Mouse (Mus musculus): ENCODE data around the gene Arl6ip4.

The Arl6ip4 gene

DNA sequence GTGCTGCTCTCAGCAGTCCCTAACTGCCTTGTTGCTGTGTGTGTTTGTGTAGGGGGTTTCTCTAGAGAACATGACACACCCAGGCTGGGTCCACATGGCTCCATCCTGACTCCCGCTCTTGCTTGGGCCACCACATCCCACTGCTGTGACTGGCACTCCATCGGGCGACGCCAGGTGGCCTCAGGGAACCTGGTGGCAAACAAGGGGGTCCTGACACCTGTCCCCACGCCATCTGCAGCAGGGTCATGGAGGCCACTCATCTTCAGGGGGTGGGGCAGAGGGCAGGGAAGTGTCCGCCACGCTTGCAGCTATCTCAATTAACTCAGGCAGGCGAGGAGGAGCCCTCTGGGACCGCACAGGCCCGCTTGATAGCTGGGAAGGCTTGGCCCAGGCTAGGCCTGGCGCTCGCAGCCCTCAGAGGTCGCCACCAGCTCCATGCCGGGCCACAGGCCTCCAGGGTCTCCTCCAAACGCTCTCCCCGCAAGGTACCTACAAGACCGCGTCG lies 20.8 kb upstream of the Arl6ip4 start:
- DNase-seq = peak in 1 of 2 experiments; percentile 65

DNA sequence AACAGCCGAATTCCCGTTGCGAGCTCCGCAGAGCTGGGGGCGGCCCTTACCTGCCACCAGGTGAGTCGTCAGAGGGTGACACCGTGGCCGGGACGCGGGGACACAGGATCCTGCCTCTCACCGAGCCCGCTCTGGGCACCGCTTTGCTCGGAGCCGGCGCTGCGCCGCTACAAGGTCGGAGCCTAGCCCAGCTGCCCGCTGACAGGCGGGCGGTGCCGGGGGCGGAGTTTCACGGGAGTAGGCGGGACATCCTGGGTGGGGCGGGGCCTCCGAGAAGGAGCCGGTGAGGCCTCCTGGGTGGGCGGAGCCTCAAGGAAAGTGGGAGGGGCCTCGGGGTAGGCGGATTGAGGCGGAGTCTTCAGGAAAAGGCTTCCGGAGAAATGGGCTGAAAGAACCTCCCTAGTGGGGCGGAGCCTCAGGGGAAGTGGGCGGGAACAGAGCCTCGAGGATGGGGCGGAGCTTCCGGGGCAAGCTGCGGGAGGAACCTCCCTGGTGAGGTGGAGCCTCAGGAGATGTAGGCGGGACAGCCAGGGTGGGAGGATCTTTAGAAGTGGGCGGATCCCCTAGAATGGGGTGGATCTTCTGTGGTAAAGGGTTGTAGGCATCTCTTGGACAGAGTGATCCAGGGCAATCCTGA lies 20.2 kb upstream of the Arl6ip4 start, which contains the start of gene Abcb9:
Gene Abcb9 (minus strand): TSS at position 203 of the 637 bp plus-strand sequence.
- DNase-seq = peak; percentile 99 to 100

DNA sequence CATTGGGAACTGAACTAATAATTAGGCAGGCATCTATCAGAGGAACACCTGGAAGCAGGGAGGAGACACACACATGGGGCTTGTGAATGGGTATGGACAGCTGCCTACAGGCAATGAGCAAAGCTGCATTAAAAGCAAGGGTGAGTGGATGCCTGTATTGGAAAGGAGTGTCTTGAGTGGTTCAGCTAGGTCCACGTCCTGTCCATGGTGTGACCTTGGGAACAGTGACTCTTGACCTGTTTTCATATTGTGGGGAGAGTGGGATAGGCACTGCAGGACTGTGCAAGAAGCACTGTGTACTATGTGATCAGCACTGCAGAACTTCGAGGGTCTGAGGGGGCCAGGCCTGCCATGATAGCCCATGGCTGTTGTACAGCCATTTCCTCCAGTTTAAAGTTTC lies 17.0 kb upstream of the Arl6ip4 start:
- no peak for DNase-seq

- DNase-seq = no peak
These were observed 15.5 kb upstream of the Arl6ip4 start for GRCm38 (mm10) chr5:124100128-124101044.

DNA sequence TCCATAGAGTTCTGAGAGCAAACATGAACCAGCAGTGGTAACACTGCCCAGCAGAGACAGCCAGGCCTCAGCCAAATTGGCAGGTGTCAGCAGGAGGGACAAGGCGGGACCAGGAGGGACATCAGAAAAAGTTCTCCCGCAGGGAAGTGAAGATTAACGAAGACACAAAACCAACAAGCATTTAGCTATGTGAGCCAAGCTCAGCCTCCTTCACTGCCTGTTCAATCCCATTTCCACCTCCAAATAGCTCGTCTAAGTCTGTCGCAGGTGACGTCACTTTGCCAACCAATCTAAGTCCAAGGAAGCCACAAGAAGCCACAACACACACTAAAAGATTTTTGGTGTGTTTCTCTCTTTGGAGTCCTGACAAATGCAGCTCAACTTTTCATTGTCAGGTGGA lies 13.6 kb upstream of the Arl6ip4 start:
- no peak for DNase-seq

- no peak for DNase-seq
These were observed 12.9 kb upstream of the Arl6ip4 start for GRCm38 (mm10) chr5:124103020-124103419.

GRCm38 (mm10) chr5:124103552-124103951 lies 12.3 kb upstream of the Arl6ip4 start:
- no peak for DNase-seq

DNA sequence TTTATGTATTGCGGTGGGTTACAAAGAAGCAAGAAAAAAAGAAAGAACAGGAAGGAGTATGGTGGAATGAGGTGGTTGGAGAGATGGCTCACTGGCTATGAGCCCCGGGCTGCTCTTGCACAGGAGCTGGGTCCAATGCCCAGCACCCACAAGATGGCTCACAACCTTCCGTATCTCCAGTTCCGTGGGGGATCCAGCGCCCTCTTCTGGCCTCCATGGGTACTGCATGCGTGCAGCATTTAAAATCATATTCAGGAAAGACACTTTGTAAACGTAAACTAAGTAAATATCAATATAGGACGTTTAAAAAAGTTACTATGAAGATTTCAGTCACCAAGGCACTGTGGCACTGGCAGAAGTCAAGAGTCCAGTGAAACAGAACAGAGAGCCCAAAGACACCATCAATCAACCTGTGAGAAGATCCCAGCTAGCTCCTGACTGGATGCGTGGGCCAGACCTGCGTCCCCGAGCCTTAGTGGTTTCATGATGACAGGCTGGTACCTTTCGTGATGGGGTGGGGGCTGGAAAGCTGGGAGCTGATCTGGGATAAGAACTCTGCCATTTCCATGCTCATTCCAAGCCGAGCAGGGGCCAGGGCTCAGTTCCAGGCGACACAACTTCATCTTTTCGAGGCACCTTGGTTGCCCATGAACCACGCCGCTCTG lies 4.7 kb upstream of the Arl6ip4 start:
- peak in 1 of 2 experiments; percentile 65 for DNase-seq

GRCm38 (mm10) chr5:124111742-124112497 lies 4.0 kb upstream of the Arl6ip4 start, which contains the start of gene Ogfod2:
Ogfod2 (plus strand) TSS chr5:124112297.
- peak; percentile 97 to 98 for DNase-seq

DNA sequence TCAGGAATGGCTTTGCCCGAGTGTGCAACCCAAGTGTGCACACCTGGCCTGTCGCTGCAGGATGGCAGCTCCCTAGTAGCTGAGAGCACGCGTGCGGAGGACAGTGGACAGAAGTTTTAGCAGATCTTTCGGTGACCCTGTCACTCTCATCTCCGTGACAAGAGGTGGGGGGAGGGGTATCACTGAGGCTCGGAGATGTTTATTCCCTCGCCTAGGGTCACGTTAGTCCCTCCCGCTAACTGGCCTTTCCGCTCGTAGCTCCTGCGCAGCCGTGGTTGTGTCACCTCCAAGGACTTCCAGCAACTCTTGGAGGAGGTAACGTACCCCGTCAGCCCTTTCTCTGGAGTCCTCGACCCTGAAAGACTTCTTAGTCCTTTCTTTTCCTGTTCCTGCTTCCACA lies 3.4 kb upstream of the Arl6ip4 start:
- DNase-seq = peak; percentile 43 to 77

DNA sequence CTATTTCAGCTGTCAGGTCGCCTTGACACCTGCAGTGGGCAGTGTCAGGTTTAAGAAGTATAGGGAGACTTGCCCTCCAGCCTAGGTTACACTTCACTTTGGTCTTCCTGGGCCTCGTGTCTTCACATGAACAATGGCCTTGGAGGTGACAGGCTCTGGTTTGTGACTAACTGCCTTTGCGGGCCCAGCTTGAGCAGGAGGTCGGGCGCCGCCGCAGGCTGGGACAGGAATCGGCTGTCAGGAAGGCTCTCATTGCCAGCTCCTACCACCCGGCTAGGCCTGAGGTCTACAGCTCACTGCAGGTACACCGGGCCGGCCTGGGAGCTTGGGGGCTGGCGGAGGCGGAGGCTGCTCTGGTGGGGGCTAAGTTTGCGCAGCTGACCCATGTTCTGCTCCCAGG lies 2.9 kb upstream of the Arl6ip4 start:
- DNase-seq = peak; percentile 69 to 84

GRCm38 (mm10) chr5:124114276-124115025 lies 1.4 kb upstream of the Arl6ip4 start:
- DNase-seq = no peak

- DNase-seq = no peak
These were observed 358 bp upstream of the Arl6ip4 start for GRCm38 (mm10) chr5:124115531-124115930.

DNA sequence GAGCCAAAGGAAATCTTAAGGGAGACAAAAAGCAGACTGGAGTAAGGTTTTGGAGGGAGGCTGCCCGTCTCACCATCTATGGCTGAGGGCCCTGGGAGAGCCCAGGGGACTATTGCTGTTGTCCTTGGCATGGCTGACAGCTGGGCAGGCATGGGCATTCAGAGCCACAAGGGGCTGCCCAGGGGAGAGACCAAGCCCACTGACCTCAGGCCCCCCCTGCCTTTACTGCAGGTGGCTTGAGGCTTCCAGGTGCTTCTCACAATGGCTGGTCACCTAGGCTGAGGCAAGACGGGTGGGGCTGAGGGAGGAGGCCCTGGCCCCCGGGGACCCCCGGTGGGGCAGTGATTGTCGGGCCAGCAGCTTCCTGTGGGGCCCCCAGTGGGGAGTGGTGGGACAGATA lies 3.3 kb downstream of the Arl6ip4 start:
- no peak for DNase-seq

- DNase-seq = no peak
These were observed 6.5 kb downstream of the Arl6ip4 start for GRCm38 (mm10) chr5:124122357-124122756.

- no peak for DNase-seq
These were observed 9.2 kb downstream of the Arl6ip4 start for GRCm38 (mm10) chr5:124125093-124125492.

- DNase-seq = no peak
These were observed 18.4 kb downstream of the Arl6ip4 start for GRCm38 (mm10) chr5:124134261-124134660.

DNA sequence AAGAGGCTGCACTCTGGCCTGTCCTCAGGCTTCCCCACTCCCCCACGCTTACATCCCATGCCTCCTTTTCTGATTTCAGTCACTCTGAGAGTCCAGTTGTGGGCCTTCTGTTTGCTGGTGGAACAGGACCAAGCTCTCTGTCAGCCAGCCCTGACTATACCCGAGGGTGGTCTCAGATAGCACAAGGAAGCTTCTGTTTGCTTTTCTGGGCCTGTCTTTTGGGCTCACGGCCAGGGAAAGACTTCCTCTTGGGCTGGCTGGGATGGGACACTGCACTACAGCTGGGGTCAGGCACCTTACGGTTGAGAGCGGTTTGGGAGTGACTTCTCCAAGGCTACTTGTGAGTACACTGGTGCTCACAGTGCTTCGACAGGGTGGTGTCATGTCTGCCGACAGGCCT lies 22.2 kb downstream of the Arl6ip4 start:
- DNase-seq = no peak

DNA sequence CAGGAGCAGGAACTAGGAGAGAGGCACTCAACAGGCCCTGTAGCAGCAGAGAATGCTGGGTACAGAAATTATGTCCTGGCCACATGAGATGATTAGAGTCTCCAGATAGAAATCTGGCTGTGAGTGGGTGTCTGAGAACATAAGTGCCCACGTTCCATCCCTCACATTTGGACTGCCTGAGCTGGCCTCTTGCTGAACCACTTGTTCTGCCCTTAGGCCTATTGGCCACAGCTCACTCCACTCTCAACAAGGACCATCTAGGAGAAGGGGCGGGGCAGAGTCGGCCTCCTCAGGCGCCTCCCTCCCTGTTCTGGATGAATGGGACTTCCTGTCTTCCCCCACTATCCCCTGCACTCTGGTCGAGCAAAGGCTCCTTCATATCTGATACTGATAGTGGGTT lies 33.1 kb downstream of the Arl6ip4 start:
- no peak for DNase-seq

DNA sequence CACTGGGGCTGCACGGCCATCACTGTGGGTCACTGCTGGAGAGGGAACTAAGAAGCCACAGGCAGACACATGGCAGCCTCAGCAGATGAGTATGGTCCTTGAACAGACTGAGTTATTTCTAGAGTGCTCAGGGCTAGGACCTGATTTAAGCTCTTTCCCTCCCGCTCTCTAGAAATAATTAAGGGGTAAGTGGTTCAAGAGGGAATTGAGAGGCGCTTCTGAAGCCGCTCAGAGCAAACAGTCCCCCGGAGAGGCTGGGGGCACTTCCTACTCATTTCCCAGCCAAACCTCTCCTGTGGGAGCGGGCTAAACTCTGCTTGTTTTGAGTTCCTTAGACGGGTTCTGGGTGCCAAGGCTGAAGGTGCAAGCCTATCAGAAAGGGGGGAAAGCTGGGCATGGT lies 35.0 kb downstream of the Arl6ip4 start:
- no peak for DNase-seq

GRCm38 (mm10) chr5:124152734-124153133 lies 36.8 kb downstream of the Arl6ip4 start:
- no peak for DNase-seq

DNA sequence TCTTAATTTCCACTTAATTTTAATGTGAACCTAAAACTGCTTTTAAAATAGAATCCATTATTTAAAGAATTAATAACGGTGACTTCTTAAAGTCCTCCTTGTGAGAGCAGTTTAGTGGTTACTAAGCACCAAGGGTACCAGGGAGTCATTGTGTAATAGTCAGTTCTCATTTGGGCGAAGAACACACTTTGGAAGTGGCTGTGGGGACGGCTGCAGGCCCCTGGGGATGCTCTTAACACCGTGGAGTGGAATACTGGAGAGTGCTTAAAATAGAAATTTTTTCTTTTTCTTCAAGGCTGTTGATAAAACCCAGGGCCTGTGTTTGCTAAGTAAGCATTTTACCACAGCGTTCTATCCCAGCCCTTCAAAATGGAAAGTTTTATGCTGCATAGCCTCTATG lies 40.1 kb downstream of the Arl6ip4 start:
- DNase-seq = no peak
